Mouse (Mus musculus): ENCODE data around the gene Nrd1.

Gene Nrd1

GRCm38 (mm10) chr4:108999999-109000950 is at the start of gene Nrd1:
Gene Nrd1, plus strand, starts transcription at chr4:109000655.
- peak; percentile 94 for DNase-seq (ENCODE audit: low spot score)

GRCm38 (mm10) chr4:108951663-108952062 is 48.8 kb upstream of the Nrd1 start:
- no peak for DNase-seq (ENCODE audit: low spot score)

- no peak for DNase-seq (ENCODE audit: low spot score)
These were observed 40.8 kb upstream of the Nrd1 start for GRCm38 (mm10) chr4:108959696-108960095.

GRCm38 (mm10) chr4:108960619-108961460 is 39.6 kb upstream of the Nrd1 start:
- no peak for DNase-seq (ENCODE audit: low spot score)

- DNase-seq (ENCODE audit: low spot score) = no peak
These were observed 37.4 kb upstream of the Nrd1 start for GRCm38 (mm10) chr4:108963017-108963416.

GRCm38 (mm10) chr4:108969517-108969916 is 30.9 kb upstream of the Nrd1 start:
- no peak for DNase-seq (ENCODE audit: low spot score)

GRCm38 (mm10) chr4:108971054-108971453 is 29.4 kb upstream of the Nrd1 start:
- no peak for DNase-seq (ENCODE audit: low spot score)

- DNase-seq (ENCODE audit: low spot score) = no peak
These were observed 23.9 kb upstream of the Nrd1 start for GRCm38 (mm10) chr4:108976458-108977071.

GRCm38 (mm10) chr4:108986833-108987472 is 13.5 kb upstream of the Nrd1 start:
- DNase-seq (ENCODE audit: low spot score) = no peak

- DNase-seq (ENCODE audit: low spot score) = no peak
These were observed 13.0 kb upstream of the Nrd1 start for GRCm38 (mm10) chr4:108987473-108987842.

GRCm38 (mm10) chr4:108989430-108989829 is 11.0 kb upstream of the Nrd1 start:
- DNase-seq (ENCODE audit: low spot score) = no peak

- no peak for DNase-seq (ENCODE audit: low spot score)
These were observed 10.4 kb upstream of the Nrd1 start for GRCm38 (mm10) chr4:108990032-108990431.

- no peak for DNase-seq (ENCODE audit: low spot score)
These were observed 9.9 kb upstream of the Nrd1 start for GRCm38 (mm10) chr4:108990571-108990970.

GRCm38 (mm10) chr4:108991811-108992210 is 8.6 kb upstream of the Nrd1 start:
- DNase-seq (ENCODE audit: low spot score) = no peak

- DNase-seq (ENCODE audit: low spot score) = no peak
These were observed 7.5 kb upstream of the Nrd1 start for GRCm38 (mm10) chr4:108992978-108993377.

- no peak for DNase-seq (ENCODE audit: low spot score)
These were observed 506 bp downstream of the Nrd1 start for GRCm38 (mm10) chr4:109000961-109001360.

GRCm38 (mm10) chr4:109008046-109008445 is 7.6 kb downstream of the Nrd1 start:
- no peak for DNase-seq (ENCODE audit: low spot score)

GRCm38 (mm10) chr4:109014091-109014490 is 13.6 kb downstream of the Nrd1 start:
- DNase-seq (ENCODE audit: low spot score) = no peak

- DNase-seq (ENCODE audit: low spot score) = no peak
These were observed 17.0 kb downstream of the Nrd1 start for GRCm38 (mm10) chr4:109017441-109017840.

- no peak for DNase-seq (ENCODE audit: low spot score)
These were observed 18.8 kb downstream of the Nrd1 start for GRCm38 (mm10) chr4:109019301-109019700.

GRCm38 (mm10) chr4:109021976-109022375 is 21.5 kb downstream of the Nrd1 start:
- DNase-seq (ENCODE audit: low spot score) = no peak

GRCm38 (mm10) chr4:109025061-109025460 is 24.6 kb downstream of the Nrd1 start:
- DNase-seq (ENCODE audit: low spot score) = no peak
